Mouse (Mus musculus) layer of hippocampus, postnatal 25 days (tissue): ENCODE measurements around the gene Zc3h12d. TPM values are rescaled to one million over a fixed set of nuclear protein-coding genes. Genes with fewer than 3 reads are reported as not detected.
"Not testable (repeated sequence)": the region's sequence is repeated elsewhere in the genome, so short reads cannot be mapped to it uniquely, and the experiment has no call there.

Source experiments
- DNase-seq, 2 experiments: peaks; one replicate each; pipeline ENCODE4 v3.0.0; 2022; ENCODE audit warnings: mixed read lengths in 2 of 2, low spot score in 1 of 2; ENCODE audit errors: extremely low spot score in 1 of 2
- microRNA-seq, 2 experiments: library from miRNA; unstranded; fragments of <30 nt; microRNA quantifications; one replicate each; pipeline ENCODE4 v1.2.0; 2021
- total RNA-seq, 2 experiments: library from RNA; stranded (reverse); gene quantifications; 2 replicates each; pipeline ENCODE4 v1.2.3; 2021

Gene Zc3h12d
- total RNA-seq, 2 experiments from 2014 or later = 0.10 to 0.12 TPM

GRCm38 (mm10) chr10:7869746-7870145 lies 37.5 kb downstream of the Zc3h12d start:
- DNase-seq = no peak

GRCm38 (mm10) chr10:7870571-7871315 lies 38.5 kb downstream of the Zc3h12d start:
- peak in 1 of 2 experiments; percentile 55 for DNase-seq

GRCm38 (mm10) chr10:7871381-7872020 lies 39.2 kb downstream of the Zc3h12d start:
- no peak for DNase-seq

GRCm38 (mm10) chr10:7874194-7874593 lies 41.9 kb downstream of the Zc3h12d start:
- DNase-seq = no peak

GRCm38 (mm10) chr10:7880283-7880682 lies 48.0 kb downstream of the Zc3h12d start:
- not testable (repeated sequence) for DNase-seq

GRCm38 (mm10) chr10:7881971-7882370 lies 49.7 kb downstream of the Zc3h12d start:
- no peak for DNase-seq

- peak; percentile 55 to 88 for DNase-seq
Measured at GRCm38 (mm10) chr10:7883524-7883923, 51.3 kb downstream of the Zc3h12d start.

GRCm38 (mm10) chr10:7888256-7888868 lies 56.1 kb downstream of the Zc3h12d start:
- DNase-seq = no peak

- DNase-seq = no peak
Measured at GRCm38 (mm10) chr10:7900719-7901627, 68.7 kb downstream of the Zc3h12d start.

- DNase-seq = no peak
Measured at GRCm38 (mm10) chr10:7904157-7904556, 71.9 kb downstream of the Zc3h12d start.

- no peak for DNase-seq
Measured at GRCm38 (mm10) chr10:7907151-7907550, 74.9 kb downstream of the Zc3h12d start.

GRCm38 (mm10) chr10:7911268-7911667 lies 79.0 kb downstream of the Zc3h12d start:
- no peak for DNase-seq

Small RNA genes within 50 kb of the gene (microRNA-seq; reads per million reads assigned to microRNA genes)
- 0.18 to 0.40 reads per million in 2 experiments for gene Mir5104

Other genes with a start within 250 kb of the Zc3h12d start
- 100 to 1,000 TPM; 190 to 207 TPM for gene Lrp11, start 242.7 kb upstream of the Zc3h12d start, total RNA-seq
- 1 to 10 TPM; 5.6 to 6.1 TPM for gene Nup43, start 165.0 kb upstream of the Zc3h12d start, total RNA-seq
- 100 to 1,000 TPM; 148 to 161 TPM for gene Pcmt1, start 151.3 kb upstream of the Zc3h12d start, total RNA-seq
- gene Lats1, start 151.3 kb upstream of the Zc3h12d start, total RNA-seq = 10 to 100 TPM; 34.6 to 40.2 TPM
- 10 to 100 TPM; 13.4 to 16.1 TPM for gene Katna1, start 106.5 kb upstream of the Zc3h12d start, total RNA-seq
- 10 to 100 TPM; 18.8 to 20.6 TPM for gene Ginm1, start 39.6 kb upstream of the Zc3h12d start, total RNA-seq
- gene Ppil4, start 39.6 kb upstream of the Zc3h12d start, total RNA-seq = 10 to 100 TPM; 31.9 to 32.1 TPM
- 10 to 100 TPM; 51.9 to 63.3 TPM for gene Tab2, start 123.8 kb downstream of the Zc3h12d start, total RNA-seq